ENCODE assay signal across 8 mouse cellular contexts in genomic region chr7:71581746-71582145, GRCm38 (mm10).
A peak's percentile ranks its signal among the peaks of the same experiment; 100 is the strongest.
DNase-seq lines count a peak whose midpoint lies in the region; ATAC-seq and TF ChIP-seq lines count a peak whose summit lies in the region.

No protein-coding gene starts in this region.

- CTCF ChIA-PET in Patski (lab: Charles Lee), result interaction anchor here (1.5 kb wide), 1 partner anchor 12 kb away, joined by 3 read pairs; no protein-coding TSS in a partner anchor

- intact Hi-C loops in gastrocnemius, adult 2 months (cut with DNase I), result loop anchor here (10.0 kb wide), 4 partner anchors 167 to 283 kb away; no protein-coding TSS in a partner anchor

- POLR2A ChIA-PET in Patski (lab: Charles Lee), result interaction anchor here (0.9 kb wide), 1 partner anchor 170 kb away, joined by 4 read pairs; no protein-coding TSS in a partner anchor

- WGBS in heart, embryonic 11.5 days (ENCODE audit: insufficient replicate concordance), result 22% methylated on average over 3 of the region's 3 CpGs
- WGBS in kidney, embryonic 16.5 days, result 16% methylated on average over 3 of the region's 3 CpGs
- WGBS in thymus, adult 2 months, result 31% methylated on average over 3 of the region's 3 CpGs

- no peak overlapping the region for H3K4me2 ChIP-seq in heart, embryonic 11.5 days
- no peak overlapping the region for H3K4me2 ChIP-seq in kidney, embryonic 16.5 days (replicated peaks; ENCODE audit: low read depth, low read length)

- no peak overlapping the region for H3K27ac ChIP-seq in heart, embryonic 11.5 days (ENCODE audit: low read depth, low read length)
- peak overlapping the region; percentile 48 for H3K27ac ChIP-seq in gastrocnemius, adult 2 months
- H3K27ac ChIP-seq in kidney, embryonic 16.5 days (ENCODE audit: low read length), result no peak overlapping the region
- H3K27ac ChIP-seq in thymus, adult 2 months (ENCODE audit: control insufficient read depth, insufficient read depth, low read length), result no peak overlapping the region

- H3K4me3 ChIP-seq in heart, embryonic 11.5 days (ENCODE audit: low read depth, low read length), result no peak overlapping the region
- no peak overlapping the region for H3K4me3 ChIP-seq in gastrocnemius, adult 2 months
- H3K4me3 ChIP-seq in kidney, embryonic 16.5 days (ENCODE audit: low read length), result no peak overlapping the region
- no peak overlapping the region for H3K4me3 ChIP-seq in thymus, adult 2 months (ENCODE audit: control insufficient read depth, insufficient read depth, low read length)

- DNase-seq in heart, adult 11 months, result peak; percentile 91
- peak; percentile 15 for DNase-seq in Patski (ENCODE audit: low read depth, low spot score)
- DNase-seq in gastrocnemius, adult 2 months, result peak; percentile 62
- peak; percentile 66 for DNase-seq in mesoderm, embryonic 11.5 days (ENCODE audit: low read depth, low spot score)
- DNase-seq in thymus, adult 2 months, result no peak
- no peak for DNase-seq in layer of hippocampus, adult 8-10 months (ENCODE audit: low spot score in 2 of 2)

- no peak for ATAC-seq in heart, embryonic 11.5 days (replicated peaks; ENCODE audit: insufficient number of reproducible peaks, low FRiP score, low TSS enrichment)
- peak; percentile 74 for ATAC-seq in Patski
- peak; percentile 80; the same call in 1 of the 2 replicates for ATAC-seq in kidney, embryonic 16.5 days (ENCODE audit: low FRiP score, low TSS enrichment)

- H3K36me3 ChIP-seq in heart, embryonic 11.5 days (ENCODE audit: control insufficient read depth, insufficient read depth, low read length), result no peaks in the 10 kb centered on the region
- H3K36me3 ChIP-seq in kidney, embryonic 16.5 days (ENCODE audit: insufficient read depth, low read length), result no peaks in the 10 kb centered on the region
- H3K36me3 ChIP-seq in thymus, adult 2 months (ENCODE audit: control insufficient read depth, insufficient read depth, low read length), result no peaks in the 10 kb centered on the region

- peak; percentile 82 for TF ChIP-seq CTCF in Patski (IDR thresholded peaks at IDR 0.05)
- TF ChIP-seq CTCF in gastrocnemius, adult 2 months (IDR thresholded peaks at IDR 0.05), result peak; percentile 65
- TF ChIP-seq CTCF in thymus, adult 2 months (IDR thresholded peaks at IDR 0.05; ENCODE audit: borderline replicate concordance, control insufficient read depth, extremely low read depth, insufficient read depth, low read length, poor library complexity), result no peak

- H3K9ac ChIP-seq in heart, embryonic 11.5 days (ENCODE audit: low read depth, low read length), result no peak overlapping the region
- H3K9ac ChIP-seq in kidney, embryonic 16.5 days (replicated peaks; ENCODE audit: low read length), result no peak overlapping the region

- in situ Hi-C loops in Patski (cut with MboI; ENCODE audit: low pct_unique_long_range_greater_than_20kb), result loop anchor here (10.0 to 25.0 kb wide), 2 partner anchors 283 to 1219 kb away; partner anchors contain the start of gene Nr2f2

- no peaks in the 10 kb centered on the region for H3K27me3 ChIP-seq in heart, embryonic 11.5 days (ENCODE audit: control insufficient read depth, insufficient read depth, low read length)
- no peaks in the 10 kb centered on the region for H3K27me3 ChIP-seq in Patski
- no peaks in the 10 kb centered on the region for H3K27me3 ChIP-seq in kidney, embryonic 16.5 days (ENCODE audit: insufficient read depth, low read length)
- no peaks in the 10 kb centered on the region for H3K27me3 ChIP-seq in thymus, adult 2 months (ENCODE audit: control insufficient read depth, insufficient read depth, low read length)

- no peaks in the 10 kb centered on the region for H3K9me3 ChIP-seq in heart, embryonic 11.5 days (replicated peaks; ENCODE audit: control insufficient read depth, low read length)
- H3K9me3 ChIP-seq in kidney, embryonic 16.5 days (ENCODE audit: low read length), result no peaks in the 10 kb centered on the region

- no peak for TF ChIP-seq POLR2A in thymus, adult 2 months (IDR thresholded peaks at IDR 0.05; ENCODE audit: control insufficient read depth, extremely low read depth, insufficient read depth, low read length, poor library complexity)

- peaks cover 3% of the 10 kb centered on the region; the same call in 1 of the 2 replicates for H3K4me1 ChIP-seq in heart, embryonic 11.5 days (ENCODE audit: control insufficient read depth, insufficient read depth, low read length)
- peaks cover 4% of the 10 kb centered on the region; the same call in 1 of the 2 replicates for H3K4me1 ChIP-seq in kidney, embryonic 16.5 days (ENCODE audit: insufficient read depth, low read length)
- H3K4me1 ChIP-seq in thymus, adult 2 months (replicated peaks; ENCODE audit: control insufficient read depth, insufficient read depth, low read length), result no peaks in the 10 kb centered on the region

Comparison
In these comparisons a context has a peak if more than half of its experiments do, and no peak if none do; other contexts are left out.
1. DNase-seq: peak in heart, adult 11 months (single experiment), Patski (single experiment), gastrocnemius, adult 2 months (single experiment) and mesoderm, embryonic 11.5 days (single experiment); none in thymus, adult 2 months (single experiment) and layer of hippocampus, adult 8-10 months (0 of 2).